19 mouse cellular contexts compared by ENCODE assay signal in genomic region chr6:88978970-88979369, GRCm38 (mm10).
DNase-seq lines count a peak whose midpoint lies in the region; ATAC-seq and TF ChIP-seq lines count a peak whose summit lies in the region.
"Had no signal": no experiment of that assay in that cellular context is flagged by ENCODE, and none has a peak within 500 bp of the region (broad histone marks: within the 10 kb centered on the region; RNA-seq: fewer than 3 reads in every experiment).

No protein-coding gene starts in this region.

- no peaks in the 10 kb centered on the region for H3K27me3 ChIP-seq in lung, embryonic 16.5 days (ENCODE audit: control insufficient read depth, insufficient read depth, low read depth, low read length)
- H3K27me3 ChIP-seq in lung, postnatal 0 days (replicated peaks; ENCODE audit: insufficient read depth, low read length): no peaks in the 10 kb centered on the region; the same call in 1 of the 2 replicates
- H3K27me3 ChIP-seq in midbrain, embryonic 16.5 days (ENCODE audit: control insufficient read depth, insufficient read depth, low read depth, low read length): no peaks in the 10 kb centered on the region

- no peak overlapping the region for H3K4me3 ChIP-seq in lung, embryonic 16.5 days (ENCODE audit: low read length)
- H3K4me3 ChIP-seq in lung, postnatal 0 days (ENCODE audit: low read depth, low read length): no peak overlapping the region
- H3K4me3 ChIP-seq in midbrain, embryonic 16.5 days (ENCODE audit: low read depth, low read length): no peak overlapping the region
- H3K4me3 ChIP-seq: heart, embryonic 12.5 days; limb, embryonic 10.5 days; megakaryocyte, embryonic 14.5 days; myocyte had no signal

- no peak for TF ChIP-seq EP300 in lung, postnatal 0 days (IDR thresholded peaks at IDR 0.05)

- peak; percentile 91 for DNase-seq in heart, adult 11 months
- DNase-seq in heart, adult 18-20 months: no peak
- DNase-seq in lung, postnatal 0 days (ENCODE audit: low spot score): no peak
- peak; percentile 22 for DNase-seq in lung, postnatal 25 days (ENCODE audit: low spot score)
- DNase-seq in testis, postnatal 10 days (ENCODE audit: low spot score): no peak
- DNase-seq: adrenal gland, adult 2 months; cerebellum, adult 9-10 months; kidney, adult 2 months; kidney, postnatal 25 days; right cerebral cortex, postnatal 25 days; thymus, adult 18-20 months; thymus, postnatal 4 days had no signal

- H3K4me1 ChIP-seq in lung, embryonic 16.5 days (replicated peaks; ENCODE audit: control insufficient read depth, insufficient read depth, low read length): no peaks in the 10 kb centered on the region
- H3K4me1 ChIP-seq in lung, postnatal 0 days (ENCODE audit: insufficient read depth, low read depth, low read length): no peaks in the 10 kb centered on the region
- peaks cover 90% of the 10 kb centered on the region for H3K4me1 ChIP-seq in midbrain, embryonic 16.5 days (ENCODE audit: control insufficient read depth, insufficient read depth, low read length)

- H3K9ac ChIP-seq in lung, embryonic 16.5 days (ENCODE audit: low read length): no peak overlapping the region
- H3K9ac ChIP-seq in lung, postnatal 0 days (replicated peaks; ENCODE audit: low read depth): no peak overlapping the region
- no peak overlapping the region for H3K9ac ChIP-seq in midbrain, embryonic 16.5 days (ENCODE audit: low read depth, low read length)
- H3K9ac ChIP-seq: heart, embryonic 12.5 days had no signal

- no peaks in the 10 kb centered on the region for H3K9me3 ChIP-seq in lung, embryonic 16.5 days (ENCODE audit: control insufficient read depth, low read length)
- no peaks in the 10 kb centered on the region for H3K9me3 ChIP-seq in lung, postnatal 0 days (ENCODE audit: low read length)
- no peaks in the 10 kb centered on the region for H3K9me3 ChIP-seq in midbrain, embryonic 16.5 days (replicated peaks; ENCODE audit: control insufficient read depth, low read length, poor library complexity, severe bottlenecking)
- H3K9me3 ChIP-seq: heart, embryonic 12.5 days; limb, embryonic 10.5 days; megakaryocyte, embryonic 14.5 days had no signal

- peak; percentile 54; the same call in 1 of the 2 replicates for ATAC-seq in lung, embryonic 16.5 days (ENCODE audit: low read depth)
- ATAC-seq in lung, postnatal 0 days: no peak; the same call in 1 of the 2 replicates
- ATAC-seq in midbrain, embryonic 16.5 days: no peak
- ATAC-seq: inflammation-experienced regulatory T-cells, adult 6 months had no signal

- no peaks in the 10 kb centered on the region for H3K36me3 ChIP-seq in lung, embryonic 16.5 days (ENCODE audit: control insufficient read depth, insufficient read depth, low read length)
- H3K36me3 ChIP-seq in lung, postnatal 0 days (ENCODE audit: insufficient read depth, low read length): no peaks in the 10 kb centered on the region
- no peaks in the 10 kb centered on the region for H3K36me3 ChIP-seq in midbrain, embryonic 16.5 days (ENCODE audit: control insufficient read depth, insufficient read depth, low read length)
- H3K36me3 ChIP-seq: heart, embryonic 12.5 days; limb, embryonic 10.5 days had no signal

- 40% methylated on average over 4 of the region's 4 CpGs for WGBS in lung, embryonic 16.5 days
- WGBS in lung, postnatal 0 days: 46% methylated on average over 4 of the region's 4 CpGs
- 29% methylated on average over 4 of the region's 4 CpGs for WGBS in midbrain, embryonic 16.5 days

- no peak overlapping the region for H3K27ac ChIP-seq in lung, embryonic 16.5 days (ENCODE audit: low read length)
- H3K27ac ChIP-seq in lung, postnatal 0 days (ENCODE audit: low read length): no peak overlapping the region
- peak overlapping the region; percentile 78 for H3K27ac ChIP-seq in midbrain, embryonic 16.5 days (ENCODE audit: low read length)
- H3K27ac ChIP-seq: limb, embryonic 10.5 days had no signal

- no peak for TF ChIP-seq CTCF in lung, postnatal 0 days (IDR thresholded peaks at IDR 0.05)

- H3K4me2 ChIP-seq in lung, embryonic 16.5 days (ENCODE audit: low read depth, low read length): no peak overlapping the region
- H3K4me2 ChIP-seq in lung, postnatal 0 days (replicated peaks; ENCODE audit: low read depth, low read length): no peak overlapping the region
- H3K4me2 ChIP-seq in midbrain, embryonic 16.5 days (ENCODE audit: low read length): no peak overlapping the region
- H3K4me2 ChIP-seq: heart, embryonic 12.5 days had no signal

Comparison
In these comparisons a context has a peak if more than half of its experiments do, and no peak if none do; other contexts are left out.
1. DNase-seq: peak in heart, adult 11 months (single experiment) and lung, postnatal 25 days (single experiment); none in heart, adult 18-20 months (0 of 2), lung, postnatal 0 days (single experiment) and testis, postnatal 10 days (single experiment).